8 mouse cellular contexts compared by ENCODE assay signal in the genomic region with DNA sequence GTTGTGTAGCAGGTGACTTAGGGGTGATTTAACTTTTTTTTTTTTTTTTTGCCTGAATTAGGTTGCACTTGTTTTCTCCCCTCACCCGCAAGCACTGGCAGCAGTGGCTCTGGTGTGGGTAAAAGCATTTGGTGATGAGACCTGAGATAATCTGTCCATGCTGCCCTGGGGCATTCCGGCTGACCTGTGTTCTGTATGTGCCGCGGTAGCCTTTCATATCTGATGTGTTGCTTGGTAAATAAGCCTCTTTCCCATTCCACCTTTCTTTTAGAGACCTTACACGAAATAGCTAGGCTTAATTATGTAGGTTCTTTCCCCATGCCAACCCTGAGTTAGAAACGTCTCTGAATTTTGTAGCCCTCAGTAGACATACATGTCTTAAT. TPM values are rescaled to one million over a fixed set of nuclear protein-coding genes. Genes with fewer than 3 reads are reported as not detected.
DNase-seq lines count a peak whose midpoint lies in the region; ATAC-seq and TF ChIP-seq lines count a peak whose summit lies in the region.

No protein-coding gene starts in this region.

- no peak for TF ChIP-seq CTCF in cerebellum, adult 2 months (IDR thresholded peaks at IDR 0.05; ENCODE audit: borderline replicate concordance, insufficient read depth, low read depth, low read length)
- no peak for TF ChIP-seq CTCF in stomach, postnatal 0 days (IDR thresholded peaks at IDR 0.05; ENCODE audit: low read depth)

- no peak for TF ChIP-seq EP300 in stomach, postnatal 0 days (optimal IDR thresholded peaks at IDR 0.05)

- H3K36me3 ChIP-seq in limb, embryonic 15.5 days: no peaks in the 10 kb centered on the region
- no peaks in the 10 kb centered on the region for H3K36me3 ChIP-seq in stomach, postnatal 0 days (ENCODE audit: control insufficient read depth, insufficient read depth, low read length)

- no peaks in the 10 kb centered on the region; the same call in 1 of the 2 replicates for H3K4me1 ChIP-seq in cerebellum, adult 2 months (ENCODE audit: control insufficient read depth, insufficient read depth, low read length)
- H3K4me1 ChIP-seq in limb, embryonic 15.5 days: peaks cover 11% of the 10 kb centered on the region; the same call in 1 of the 2 replicates
- H3K4me1 ChIP-seq in stomach, postnatal 0 days (replicated peaks; ENCODE audit: control insufficient read depth, insufficient read depth): no peaks in the 10 kb centered on the region

- 14% methylated on average over 6 of the region's 6 CpGs for WGBS in cerebellum, adult 2 months
- 32% methylated on average over 6 of the region's 6 CpGs for WGBS in limb, embryonic 15.5 days
- 18% methylated on average over 6 of the region's 6 CpGs for WGBS in stomach, postnatal 0 days

- H3K9ac ChIP-seq in limb, embryonic 15.5 days: no peak overlapping the region; the same call in 1 of the 2 replicates
- H3K9ac ChIP-seq in stomach, postnatal 0 days (ENCODE audit: low read length): peak overlapping the region; percentile 95

- no peak for ATAC-seq in limb, embryonic 15.5 days (ENCODE audit: insufficient number of reproducible peaks, low FRiP score, low TSS enrichment, low read depth)
- ATAC-seq in stomach, postnatal 0 days (ENCODE audit: low FRiP score, low TSS enrichment): no peak

- H3K27me3 ChIP-seq in cerebellum, adult 2 months (ENCODE audit: control insufficient read depth, insufficient read depth, low read length): no peaks in the 10 kb centered on the region
- no peaks in the 10 kb centered on the region; the same call in 1 of the 2 replicates for H3K27me3 ChIP-seq in limb, embryonic 15.5 days
- no peaks in the 10 kb centered on the region; the same call in 1 of the 2 replicates for H3K27me3 ChIP-seq in stomach, postnatal 0 days (ENCODE audit: control insufficient read depth, insufficient read depth, low read length)

- H3K4me3 ChIP-seq in cerebellum, adult 2 months (replicated peaks; ENCODE audit: insufficient read depth, low read depth, low read length): peak overlapping the region; percentile 81
- peak overlapping the region; percentile 82 for H3K4me3 ChIP-seq in limb, embryonic 15.5 days
- H3K4me3 ChIP-seq in stomach, postnatal 0 days (ENCODE audit: low read depth, low read length): peak overlapping the region; percentile 91

- H3K27ac ChIP-seq in cerebellum, adult 2 months (ENCODE audit: insufficient read depth, low read length): no peak overlapping the region
- H3K27ac ChIP-seq in limb, embryonic 15.5 days: no peak overlapping the region; the same call in 1 of the 2 replicates
- peak overlapping the region; percentile 97; the same call in 1 of the 2 replicates for H3K27ac ChIP-seq in stomach, postnatal 0 days (replicated peaks)

- no peaks in the 10 kb centered on the region for H3K9me3 ChIP-seq in limb, embryonic 15.5 days
- no peaks in the 10 kb centered on the region for H3K9me3 ChIP-seq in stomach, postnatal 0 days (ENCODE audit: control insufficient read depth, low read length)

- DNase-seq in cerebellum, adult 2 months: no peak
- no peak for DNase-seq in cerebellum, adult 9-10 months
- peak; percentile 29 for DNase-seq in retina, embryonic 14.5 days (ENCODE audit: low spot score)
- no peak for DNase-seq in retina, postnatal 1 day
- DNase-seq in stomach, postnatal 0 days (ENCODE audit: low spot score): no peak
- no peak for DNase-seq in frontal cortex, postnatal 25 days (ENCODE audit: low spot score in 2 of 2)
- no peak for DNase-seq in gastrocnemius, postnatal 25 days

- peak overlapping the region; percentile 58 for H3K4me2 ChIP-seq in limb, embryonic 15.5 days
- H3K4me2 ChIP-seq in stomach, postnatal 0 days (replicated peaks; ENCODE audit: low read depth): peak overlapping the region; percentile 74

- no peak for TF ChIP-seq POLR2A in cerebellum, adult 2 months (IDR thresholded peaks at IDR 0.05; ENCODE audit: borderline replicate concordance, insufficient read depth, low read length)

RNA-seq across cellular contexts. Expression of a gene that starts 2.1 kb away (rescaled TPM):
- 60.7 and 62.0 TPM in 2 replicates for polyA plus RNA-seq in cerebellum, adult 2 months (2012; rRNA removed)
- polyA plus RNA-seq in limb, embryonic 15.5 days (2015; fragmentation: Nextera tagmentation; extraction: Ambion mirVana): 55.5 and 56.8 TPM in 2 replicates
- polyA plus RNA-seq in stomach, postnatal 0 days (2015; fragmentation: Nextera tagmentation; extraction: Ambion mirVana): 40.7 and 48.8 TPM in 2 replicates
- 100 to 1,000 TPM; 158 to 175 TPM for total RNA-seq in gastrocnemius, postnatal 25 days (2021)
